Mouse (Mus musculus) central nervous system, embryonic 11.5 days (tissue): ENCODE measurements around the gene Nde1. TPM values are rescaled to one million over a fixed set of nuclear protein-coding genes. Genes with fewer than 3 reads are reported as not detected.

Source experiments
- polyA plus RNA-seq: library from polyadenylated mRNA; depleted of rRNA; stranded (reverse); fragments of >200 nt; gene quantifications from 2 replicates; pipeline ENCODE4 v1.2.3, GENCODE M21; 2012; rRNA removed

Gene Nde1
- polyA plus RNA-seq = 118 and 124 TPM in 2 replicates

DNA sequence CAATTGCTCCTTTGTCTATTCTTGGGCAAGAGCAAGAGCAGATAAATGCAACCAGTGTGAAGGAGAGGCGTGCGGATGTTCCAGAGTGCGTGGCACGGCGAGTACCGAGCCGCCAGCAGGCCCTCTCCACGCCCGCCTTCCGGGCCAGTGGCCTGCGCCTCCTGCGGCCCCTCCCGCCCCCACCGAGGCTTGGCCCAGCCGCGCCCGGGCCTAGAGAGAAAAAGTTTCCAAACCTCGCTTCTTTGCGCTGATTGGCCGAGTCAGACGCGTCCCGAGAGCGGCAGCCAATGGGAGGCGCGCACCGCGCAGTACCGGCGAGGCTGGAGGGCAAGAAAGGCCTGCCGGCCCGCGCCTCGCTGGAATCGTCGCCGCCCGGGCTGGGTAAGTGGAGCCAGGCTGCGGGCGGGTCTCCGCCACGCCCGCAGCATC is at the start of gene Nde1, which contains the start of gene Marf1:
Gene Nde1, plus strand, starts transcription at position 288 of the 429 bp plus-strand sequence.
Gene Marf1, minus strand, starts transcription at position 364 of the 429 bp plus-strand sequence.

Other genes with a start within 250 kb of the Nde1 start
- 13.6 and 17.9 TPM in 2 replicates for gene 2900011O08Rik, start 176.7 kb upstream of the Nde1 start, polyA plus RNA-seq
- 1.3 and 1.4 TPM in 2 replicates for gene Ifitm7, start 176.4 kb upstream of the Nde1 start, polyA plus RNA-seq
- 17.9 and 26.1 TPM in 2 replicates for gene Marf1, start 76 bp downstream of the Nde1 start, polyA plus RNA-seq
- gene Myh11, start 128.1 kb downstream of the Nde1 start, polyA plus RNA-seq = 0.41 and 0.91 TPM in 2 replicates
- gene Fopnl, start 154.1 kb downstream of the Nde1 start, polyA plus RNA-seq = 44.3 and 75.6 TPM in 2 replicates
- gene Abcc1, start 198.3 kb downstream of the Nde1 start, polyA plus RNA-seq = 7.6 and 9.2 TPM in 2 replicates